ENCODE assay signal across 8 mouse cellular contexts in genomic region chr5:103161196-103161540, GRCm38 (mm10). TPM values are rescaled to one million over a fixed set of nuclear protein-coding genes. Genes with fewer than 3 reads are reported as not detected.
DNase-seq lines count a peak whose midpoint lies in the region; ATAC-seq and TF ChIP-seq lines count a peak whose summit lies in the region.

No protein-coding gene starts in this region.

- H3K4me2 ChIP-seq in hindbrain, embryonic 16.5 days (ENCODE audit: low read length): peak overlapping the region; percentile 30
- H3K4me2 ChIP-seq in midbrain, embryonic 13.5 days (replicated peaks): peak overlapping the region; percentile 18
- no peak overlapping the region for H3K4me2 ChIP-seq in stomach, postnatal 0 days (replicated peaks; ENCODE audit: low read depth)

- no peak overlapping the region for H3K9ac ChIP-seq in hindbrain, embryonic 16.5 days (ENCODE audit: low read depth, low read length)
- no peak overlapping the region for H3K9ac ChIP-seq in midbrain, embryonic 13.5 days (replicated peaks)
- H3K9ac ChIP-seq in stomach, postnatal 0 days (ENCODE audit: low read length): no peak overlapping the region

- H3K9me3 ChIP-seq in hindbrain, embryonic 16.5 days (ENCODE audit: control insufficient read depth, low read length): no peaks in the 10 kb centered on the region
- no peaks in the 10 kb centered on the region for H3K9me3 ChIP-seq in midbrain, embryonic 13.5 days
- no peaks in the 10 kb centered on the region for H3K9me3 ChIP-seq in stomach, postnatal 0 days (ENCODE audit: control insufficient read depth, low read length)

- DNase-seq in frontal cortex, postnatal 25 days (ENCODE audit: low spot score in 2 of 2): no peak
- peak; percentile 69 to 70 for DNase-seq in cerebellum, postnatal 10 days
- no peak for DNase-seq in stomach, postnatal 0 days (ENCODE audit: low spot score)
- DNase-seq in urinary bladder, adult 18-20 months (ENCODE audit: low spot score in 2 of 2): no peak
- DNase-seq in heart, postnatal 4 days: no peak

- 8% methylated on average over 1 of the region's 1 CpGs for WGBS in hindbrain, embryonic 16.5 days
- WGBS in midbrain, embryonic 13.5 days: 0% methylated on average over 1 of the region's 1 CpGs
- 19% methylated on average over 1 of the region's 1 CpGs for WGBS in stomach, postnatal 0 days

- TF ChIP-seq EP300 in stomach, postnatal 0 days (optimal IDR thresholded peaks at IDR 0.05): no peak

- no peaks in the 10 kb centered on the region for H3K36me3 ChIP-seq in hindbrain, embryonic 16.5 days (ENCODE audit: control insufficient read depth, insufficient read depth, low read length)
- H3K36me3 ChIP-seq in midbrain, embryonic 13.5 days: no peaks in the 10 kb centered on the region
- no peaks in the 10 kb centered on the region for H3K36me3 ChIP-seq in stomach, postnatal 0 days (ENCODE audit: control insufficient read depth, insufficient read depth, low read length)

- TF ChIP-seq CTCF in stomach, postnatal 0 days (IDR thresholded peaks at IDR 0.05; ENCODE audit: low read depth): no peak

- peak overlapping the region; percentile 77 for H3K27ac ChIP-seq in hindbrain, embryonic 16.5 days (ENCODE audit: low read depth, low read length)
- peak overlapping the region; percentile 92 for H3K27ac ChIP-seq in midbrain, embryonic 13.5 days
- no peak overlapping the region for H3K27ac ChIP-seq in stomach, postnatal 0 days (replicated peaks)

- H3K4me1 ChIP-seq in hindbrain, embryonic 16.5 days (ENCODE audit: control insufficient read depth, insufficient read depth, low read depth, low read length): peaks cover 23% of the 10 kb centered on the region
- H3K4me1 ChIP-seq in midbrain, embryonic 13.5 days (replicated peaks): peaks cover 33% of the 10 kb centered on the region
- no peaks in the 10 kb centered on the region for H3K4me1 ChIP-seq in stomach, postnatal 0 days (replicated peaks; ENCODE audit: control insufficient read depth, insufficient read depth)

- H3K27me3 ChIP-seq in hindbrain, embryonic 16.5 days (replicated peaks; ENCODE audit: control insufficient read depth, insufficient read depth, low read length): no peaks in the 10 kb centered on the region
- H3K27me3 ChIP-seq in midbrain, embryonic 13.5 days: no peaks in the 10 kb centered on the region
- no peaks in the 10 kb centered on the region for H3K27me3 ChIP-seq in stomach, postnatal 0 days (ENCODE audit: control insufficient read depth, insufficient read depth, low read length)

- ATAC-seq in frontal cortex, adult (ENCODE audit: low TSS enrichment): peak; percentile 71
- peak; percentile 94 for ATAC-seq in hindbrain, embryonic 16.5 days
- ATAC-seq in midbrain, embryonic 13.5 days: peak; percentile 90
- ATAC-seq in stomach, postnatal 0 days (ENCODE audit: low FRiP score, low TSS enrichment): no peak

- no peak overlapping the region for H3K4me3 ChIP-seq in hindbrain, embryonic 16.5 days (ENCODE audit: low read length)
- H3K4me3 ChIP-seq in midbrain, embryonic 13.5 days (replicated peaks): no peak overlapping the region
- H3K4me3 ChIP-seq in stomach, postnatal 0 days (ENCODE audit: low read depth, low read length): no peak overlapping the region

RNA-seq across cellular contexts. Expression of gene Mapk10, which starts 50.0 kb away (rescaled TPM):
- 92.4 and 96.7 TPM in 2 replicates for polyA plus RNA-seq in hindbrain, embryonic 16.5 days (2015; fragmentation: Nextera tagmentation; extraction: Ambion mirVana)
- polyA plus RNA-seq in midbrain, embryonic 13.5 days (2015; fragmentation: Nextera tagmentation; extraction: Ambion mirVana): 104 and 107 TPM in 2 replicates
- polyA plus RNA-seq in stomach, postnatal 0 days (2015; fragmentation: Nextera tagmentation; extraction: Ambion mirVana): 2.2 TPM in 2 replicates
- 10 to 100 TPM; 28.0 to 28.9 TPM for total RNA-seq in heart, postnatal 4 days (2021)

Comparison
In these comparisons a context has a peak if more than half of its experiments do, and no peak if none do; other contexts are left out.
1. DNase-seq: peak in cerebellum, postnatal 10 days (2 of 2); none in frontal cortex, postnatal 25 days (0 of 2), stomach, postnatal 0 days (single experiment), urinary bladder, adult 18-20 months (0 of 2) and heart, postnatal 4 days (single experiment).
2. RNA of gene Mapk10, which starts 50.0 kb away (polyA plus RNA-seq): 104 to 107 TPM in midbrain, embryonic 13.5 days and 92.4 to 96.7 TPM in hindbrain, embryonic 16.5 days; 2.2 TPM in stomach, postnatal 0 days; every median in the first group is over 10 times any median in the second.